Mouse (Mus musculus): ENCODE measurements around the gene Sall2. TPM values are rescaled to one million over a fixed set of nuclear protein-coding genes. Genes with fewer than 3 reads are reported as not detected.

The Sall2 gene
- total and polyA plus RNA-seq, 3 experiments, result not detected

DNA sequence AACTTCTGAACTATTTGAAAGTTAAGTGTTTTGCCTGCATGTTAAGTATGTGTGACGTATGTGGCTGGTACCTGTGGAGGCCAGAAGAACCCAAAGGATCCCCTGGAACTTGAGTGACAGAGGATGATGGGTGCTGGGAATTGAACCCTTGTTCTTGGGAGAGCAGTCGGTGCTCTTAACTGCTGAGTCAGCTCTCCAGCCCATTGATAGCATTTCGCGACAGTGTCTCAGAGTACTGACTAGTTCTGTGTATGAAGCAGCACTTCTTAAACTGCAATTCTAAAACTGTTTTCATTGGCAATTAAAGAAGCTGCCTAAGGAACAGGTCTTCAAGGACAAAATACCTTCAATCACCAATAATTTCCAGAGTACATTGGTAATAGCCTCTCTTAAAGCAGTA lies 51.4 kb downstream of the Sall2 start:
- Histone ChIP-seq H3K27ac (ENCODE audit: control insufficient read depth, low read depth, low read length) (no peak overlapping the region), H3K27me3 (ENCODE audit: control insufficient read depth in 1 of 2, insufficient read depth in 2 of 2, low read length in 2 of 2) (no peaks in the 10 kb centered on the region), H3K36me3 (ENCODE audit: control insufficient read depth in 1 of 2, insufficient read depth in 2 of 2, low read length in 2 of 2) (peaks cover 0 to 7% of the 10 kb centered on the region in 2 experiments; a peak in 2 of 4 replicates), H3K79me2 (ENCODE audit: control insufficient read depth, insufficient read depth, low read length, poor library complexity) (peaks cover 19% of the 10 kb centered on the region), H3K9me3 (replicated peaks; ENCODE audit: insufficient read depth, low read length) (no peaks in the 10 kb centered on the region), H3K4me1 (ENCODE audit: control insufficient read depth in 1 of 2, insufficient read depth in 2 of 2, low read length in 2 of 2) (no peaks in the 10 kb centered on the region; a peak in 1 of 4 replicates), H3K4me3 (ENCODE audit: control insufficient read depth in 1 of 2, insufficient read depth in 1 of 2, low read depth in 2 of 2, low read length in 2 of 2) (no peak overlapping the region), H3K9ac (ENCODE audit: control insufficient read depth, low read depth, low read length, poor library complexity, severe bottlenecking) (no peak overlapping the region)
- TF ChIP-seq JUND (IDR thresholded peaks at IDR 0.05; ENCODE audit: low read depth, low read length), result no peak
- no peak for TF ChIP-seq MYB (IDR thresholded peaks at IDR 0.05; ENCODE audit: low read depth, low read length)
- TF ChIP-seq POLR2AphosphoS2 (IDR thresholded peaks at IDR 0.05; ENCODE audit: low read length), result no peak
- TF ChIP-seq MAFK (IDR thresholded peaks at IDR 0.05; ENCODE audit: borderline replicate concordance, low read depth, low read length), result no peak
- TF ChIP-seq NRF1 (IDR thresholded peaks at IDR 0.05; ENCODE audit: insufficient read depth, low read depth, low read length, poor library complexity, severe bottlenecking), result no peak
- no peak for TF ChIP-seq POLR2A (IDR thresholded peaks at IDR 0.05; ENCODE audit: control insufficient read depth in 1 of 2, insufficient read depth in 1 of 2, low read depth in 1 of 2, low read length in 2 of 2, poor library complexity in 1 of 2)
- no peak for TF ChIP-seq SIN3A (IDR thresholded peaks at IDR 0.05; ENCODE audit: low read length)
- TF ChIP-seq MAX (IDR thresholded peaks at IDR 0.05; ENCODE audit: low read length), result no peak
- no peak for TF ChIP-seq ZC3H11A (IDR thresholded peaks at IDR 0.05; ENCODE audit: low read depth, low read length)
- no peak for TF ChIP-seq CHD1 (IDR thresholded peaks at IDR 0.05; ENCODE audit: low read depth, low read length)
- TF ChIP-seq HCFC1 (IDR thresholded peaks at IDR 0.05; ENCODE audit: low read depth, low read length), result no peak
- no peak for TF ChIP-seq KAT2A (conservative IDR thresholded peaks at IDR 0.05; ENCODE audit: low read depth, low read length)
- no peak for TF ChIP-seq TBP (IDR thresholded peaks at IDR 0.05; ENCODE audit: low read depth, low read length)
- no peak for TF ChIP-seq RCOR1 (IDR thresholded peaks at IDR 0.05; ENCODE audit: low read depth, low read length)
- no peak for DNase-seq (ENCODE audit: low read depth, low spot score)

DNA sequence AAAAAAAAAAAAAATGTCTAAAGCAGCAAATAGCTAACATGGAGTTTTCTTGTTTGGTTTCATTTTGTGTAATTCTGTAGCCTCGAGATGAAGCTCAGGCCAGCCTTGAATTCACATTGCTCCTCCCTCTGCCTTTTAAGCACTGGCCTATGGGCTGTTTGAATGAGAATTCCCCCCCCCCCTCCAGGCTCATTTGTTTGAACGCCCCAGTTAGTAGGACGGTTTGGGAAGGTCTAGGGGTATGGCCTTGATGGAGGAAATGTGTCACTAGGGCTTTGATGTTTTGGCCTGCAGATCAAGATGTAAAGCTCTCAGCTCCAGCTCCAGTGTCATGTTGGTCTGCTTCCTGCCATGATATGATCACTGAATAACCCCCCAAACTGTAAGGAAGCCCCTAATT lies 55.8 kb downstream of the Sall2 start:
- Histone ChIP-seq H3K27me3 (ENCODE audit: control insufficient read depth in 1 of 2, insufficient read depth in 2 of 2, low read length in 2 of 2) (no peaks in the 10 kb centered on the region), H3K4me3 (ENCODE audit: control insufficient read depth in 1 of 2, insufficient read depth in 1 of 2, low read depth in 2 of 2, low read length in 2 of 2) (no peak overlapping the region), H3K79me2 (ENCODE audit: control insufficient read depth, insufficient read depth, low read length, poor library complexity) (no peaks in the 10 kb centered on the region), H3K4me1 (ENCODE audit: control insufficient read depth in 1 of 2, insufficient read depth in 2 of 2, low read length in 2 of 2) (no peaks in the 10 kb centered on the region), H3K9me3 (replicated peaks; ENCODE audit: insufficient read depth, low read length) (no peaks in the 10 kb centered on the region), H3K27ac (ENCODE audit: control insufficient read depth, low read depth, low read length) (no peak overlapping the region), H3K36me3 (ENCODE audit: control insufficient read depth in 1 of 2, insufficient read depth in 2 of 2, low read length in 2 of 2) (no peaks in the 10 kb centered on the region), H3K9ac (ENCODE audit: control insufficient read depth, low read depth, low read length, poor library complexity, severe bottlenecking) (no peak overlapping the region)
- DNase-seq (ENCODE audit: low read depth, low spot score), result no peak
- TF ChIP-seq NELFE (IDR thresholded peaks at IDR 0.05; ENCODE audit: low read depth, low read length) (no peak), ZC3H11A (IDR thresholded peaks at IDR 0.05; ENCODE audit: low read depth, low read length) (no peak), ZKSCAN1 (IDR thresholded peaks at IDR 0.05; ENCODE audit: low read depth, low read length) (no peak), MAZ (IDR thresholded peaks at IDR 0.05; ENCODE audit: low read depth, low read length) (no peak)

Other genes starting within 250 kb of the Sall2 start
- gene Hnrnpc, start 224.7 kb downstream of the Sall2 start, total RNA-seq (2012; rRNA removed), result 272 and 346 TPM in 2 replicates
- gene Hnrnpc, start 224.7 kb downstream of the Sall2 start, polyA plus RNA-seq (2012; ENCODE audit: insufficient read depth in 1 of 2, insufficient read length in 2 of 2, low read depth in 1 of 2, low replicate concordance in 2 of 2, missing spikeins in 1 of 2), result 1,000 to 10,000 TPM in 1 of 2 experiments, 100 to 1,000 TPM in 1; 626 to 3,096 TPM
- 3.7 and 4.8 TPM in 2 replicates for gene Rpgrip1, start 218.1 kb downstream of the Sall2 start, total RNA-seq (2012; rRNA removed)
- gene Rpgrip1, start 218.1 kb downstream of the Sall2 start, polyA plus RNA-seq (2012; ENCODE audit: insufficient read depth in 1 of 2, insufficient read length in 2 of 2, low read depth in 1 of 2, low replicate concordance in 2 of 2, missing spikeins in 1 of 2), result 10 to 100 TPM in 1 of 2 experiments, not detected in 1; 36.0 TPM
- 87.1 and 97.3 TPM in 2 replicates for gene Supt16, start 131.3 kb downstream of the Sall2 start, total RNA-seq (2012; rRNA removed)
- gene Supt16, start 131.3 kb downstream of the Sall2 start, polyA plus RNA-seq (2012; ENCODE audit: insufficient read depth in 1 of 2, insufficient read length in 2 of 2, low read depth in 1 of 2, low replicate concordance in 2 of 2, missing spikeins in 1 of 2), result 100 to 1,000 TPM; 114 to 145 TPM
- gene Chd8, start 71.0 kb downstream of the Sall2 start, total RNA-seq (2012; rRNA removed), result 46.5 and 47.5 TPM in 2 replicates
- gene Chd8, start 71.0 kb downstream of the Sall2 start, polyA plus RNA-seq (2012; ENCODE audit: insufficient read depth in 1 of 2, insufficient read length in 2 of 2, low read depth in 1 of 2, low replicate concordance in 2 of 2, missing spikeins in 1 of 2), result 10 to 100 TPM; 73.5 to 85.6 TPM
- gene Tox4, start 49.6 kb downstream of the Sall2 start, total RNA-seq (2012; rRNA removed), result 35.1 and 39.0 TPM in 2 replicates
- gene Tox4, start 49.6 kb downstream of the Sall2 start, polyA plus RNA-seq (2012; ENCODE audit: insufficient read depth in 1 of 2, insufficient read length in 2 of 2, low read depth in 1 of 2, low replicate concordance in 2 of 2, missing spikeins in 1 of 2), result 10 to 100 TPM in 1 of 2 experiments, not detected in 1; 42.2 TPM
- gene Rab2b, start 49.2 kb downstream of the Sall2 start, total RNA-seq (2012; rRNA removed), result 2.9 and 3.0 TPM in 2 replicates
- gene Rab2b, start 49.2 kb downstream of the Sall2 start, polyA plus RNA-seq (2012; ENCODE audit: insufficient read depth in 1 of 2, insufficient read length in 2 of 2, low read depth in 1 of 2, low replicate concordance in 2 of 2, missing spikeins in 1 of 2), result 1 to 10 TPM in 1 of 2 experiments, not detected in 1; 5.9 TPM
- 40.3 and 49.8 TPM in 2 replicates for gene Mettl3, start 23.6 kb downstream of the Sall2 start, total RNA-seq (2012; rRNA removed)
- 10 to 100 TPM in 1 of 2 experiments, not detected in 1; 50.7 TPM for gene Mettl3, start 23.6 kb downstream of the Sall2 start, polyA plus RNA-seq (2012; ENCODE audit: insufficient read depth in 1 of 2, insufficient read length in 2 of 2, low read depth in 1 of 2, low replicate concordance in 2 of 2, missing spikeins in 1 of 2)
- gene Olfr1513, start 27.6 kb upstream of the Sall2 start, total RNA-seq (2012; rRNA removed), result 0.08 TPM in 1 of 2 replicates, not detected in the other
- not detected for gene Olfr1513, start 27.6 kb upstream of the Sall2 start, polyA plus RNA-seq (2012; ENCODE audit: insufficient read depth in 1 of 2, insufficient read length in 2 of 2, low read depth in 1 of 2, low replicate concordance in 2 of 2, missing spikeins in 1 of 2)
- 0.23 TPM in 2 replicates for gene Olfr1512, start 50.4 kb upstream of the Sall2 start, total RNA-seq (2012; rRNA removed)
- gene Olfr1512, start 50.4 kb upstream of the Sall2 start, polyA plus RNA-seq (2012; ENCODE audit: insufficient read depth in 1 of 2, insufficient read length in 2 of 2, low read depth in 1 of 2, low replicate concordance in 2 of 2, missing spikeins in 1 of 2), result under 1 TPM in 1 of 2 experiments, not detected in 1; 0.24 TPM
- gene Olfr1511, start 68.6 kb upstream of the Sall2 start, total RNA-seq (2012; rRNA removed), result not detected in 2 replicates
- not detected for gene Olfr1511, start 68.6 kb upstream of the Sall2 start, polyA plus RNA-seq (2012; ENCODE audit: insufficient read depth in 1 of 2, insufficient read length in 2 of 2, low read depth in 1 of 2, low replicate concordance in 2 of 2, missing spikeins in 1 of 2)
- gene Olfr1510, start 85.6 kb upstream of the Sall2 start, total RNA-seq (2012; rRNA removed), result not detected in 2 replicates
- not detected for gene Olfr1510, start 85.6 kb upstream of the Sall2 start, polyA plus RNA-seq (2012; ENCODE audit: insufficient read depth in 1 of 2, insufficient read length in 2 of 2, low read depth in 1 of 2, low replicate concordance in 2 of 2, missing spikeins in 1 of 2)
- not detected in 2 replicates for gene Olfr1509, start 114.2 kb upstream of the Sall2 start, total RNA-seq (2012; rRNA removed)
- gene Olfr1509, start 114.2 kb upstream of the Sall2 start, polyA plus RNA-seq (2012; ENCODE audit: insufficient read depth in 1 of 2, insufficient read length in 2 of 2, low read depth in 1 of 2, low replicate concordance in 2 of 2, missing spikeins in 1 of 2), result not detected
- not detected in 2 replicates for gene Olfr1508, start 138.7 kb upstream of the Sall2 start, total RNA-seq (2012; rRNA removed)
- gene Olfr1508, start 138.7 kb upstream of the Sall2 start, polyA plus RNA-seq (2012; ENCODE audit: insufficient read depth in 1 of 2, insufficient read length in 2 of 2, low read depth in 1 of 2, low replicate concordance in 2 of 2, missing spikeins in 1 of 2), result not detected
- gene Olfr1507, start 167.0 kb upstream of the Sall2 start, total RNA-seq (2012; rRNA removed), result not detected in 2 replicates
- gene Olfr1507, start 167.0 kb upstream of the Sall2 start, polyA plus RNA-seq (2012; ENCODE audit: insufficient read depth in 1 of 2, insufficient read length in 2 of 2, low read depth in 1 of 2, low replicate concordance in 2 of 2, missing spikeins in 1 of 2), result not detected

All from MEL (cell line).